In the genomic region with DNA sequence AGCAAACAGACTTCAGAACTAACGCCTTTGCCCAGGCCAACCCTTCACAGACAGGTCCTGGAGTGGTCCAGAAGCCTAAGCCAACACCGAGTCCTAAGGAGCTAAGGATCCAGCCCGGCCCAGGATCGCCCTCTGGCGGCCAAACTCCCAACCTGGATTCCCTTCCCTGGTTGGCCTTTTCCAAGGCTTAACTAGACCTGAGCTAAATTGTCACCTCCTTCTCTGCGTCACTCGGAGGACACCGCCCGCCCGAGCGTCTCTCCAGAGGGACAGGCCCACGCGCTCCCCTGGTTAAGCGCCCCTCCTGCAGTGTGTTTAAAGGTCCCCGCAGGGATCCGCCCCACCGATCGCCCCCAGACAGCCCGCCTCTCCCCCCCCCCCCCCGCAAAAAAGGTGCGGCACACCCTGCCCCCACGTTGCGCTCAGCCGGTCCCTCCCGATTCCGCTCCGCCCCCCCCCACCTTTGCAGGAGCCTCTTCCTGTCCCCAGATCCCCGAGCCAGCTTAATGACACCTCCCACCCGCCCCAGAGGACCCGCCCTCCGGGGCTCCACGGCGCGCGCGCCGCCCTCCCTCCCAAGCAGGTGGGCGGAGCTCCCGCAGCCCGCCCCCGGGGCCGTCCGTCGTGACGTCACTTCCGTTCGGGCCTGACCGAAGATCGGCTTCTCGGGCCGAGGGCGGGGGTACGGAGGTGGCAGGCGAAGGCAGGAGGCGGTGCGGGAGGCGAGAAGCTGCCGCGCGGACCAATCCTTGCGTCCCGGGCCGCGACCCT, we compare ENCODE assay signal across 8 mouse cellular contexts. TPM values are rescaled to one million over a fixed set of nuclear protein-coding genes. Genes with fewer than 3 reads are reported as not detected.
DNase-seq lines count a peak whose midpoint lies in the region; ATAC-seq lines count a peak whose summit lies in the region.

A gene (plus strand): TSS at position 633 of the 771 bp plus-strand sequence.

- H3K27ac ChIP-seq in forebrain, embryonic 11.5 days (ENCODE audit: low read depth, low read length) = peak within 1 kb of the TSS; percentile 86
- H3K27ac ChIP-seq in heart, embryonic 16.5 days (ENCODE audit: low read length) = peak within 1 kb of the TSS; percentile 98
- H3K27ac ChIP-seq in liver, embryonic 15.5 days (replicated peaks) = peak within 1 kb of the TSS; percentile 89
- peak within 1 kb of the TSS; percentile 87 for H3K27ac ChIP-seq in neural tube, embryonic 12.5 days

- DNase-seq in CD8-positive naive resting alpha-beta T cell, adult 2 months (ENCODE audit: low read depth in 2 of 2, low spot score in 2 of 2) = peak; percentile 97 to 98
- peak; percentile 96 for DNase-seq in c-Kit-positive CD71-negative TER-119-negative erythroid progenitor cells, embryonic 14.5 days (ENCODE audit: low read depth)
- peak; percentile 100 for DNase-seq in forebrain, embryonic 11.5 days (ENCODE audit: low spot score)
- peak; percentile 99 to 100 for DNase-seq in kidney, postnatal 36 days
- DNase-seq in telencephalon, adult 2 months (ENCODE audit: low read depth, low spot score) = peak; percentile 96

- peaks cover 4% of the 10 kb centered on the region for H3K36me3 ChIP-seq in forebrain, embryonic 11.5 days (ENCODE audit: control insufficient read depth, insufficient read depth, low read length)
- H3K36me3 ChIP-seq in heart, embryonic 16.5 days (ENCODE audit: control insufficient read depth, insufficient read depth) = peaks cover 21% of the 10 kb centered on the region
- peaks cover 27% of the 10 kb centered on the region for H3K36me3 ChIP-seq in liver, embryonic 15.5 days (replicated peaks)
- peaks cover 33% of the 10 kb centered on the region for H3K36me3 ChIP-seq in neural tube, embryonic 12.5 days

- under 1% methylated on average over 57 of the region's 64 CpGs for WGBS in forebrain, embryonic 11.5 days
- WGBS in heart, embryonic 16.5 days = under 1% methylated on average over 54 of the region's 64 CpGs
- under 1% methylated on average over 61 of the region's 64 CpGs for WGBS in liver, embryonic 15.5 days (ENCODE audit: insufficient replicate concordance)
- under 1% methylated on average over 59 of the region's 64 CpGs for WGBS in neural tube, embryonic 12.5 days

- ATAC-seq in forebrain, embryonic 11.5 days (replicated peaks; ENCODE audit: low FRiP score) = peak; percentile 94
- ATAC-seq in heart, embryonic 16.5 days (replicated peaks; ENCODE audit: extremely low read depth, insufficient read depth, low FRiP score) = peak; percentile 91
- ATAC-seq in liver, embryonic 15.5 days (ENCODE audit: insufficient read depth) = peak; percentile 88
- ATAC-seq in neural tube, embryonic 12.5 days (ENCODE audit: low FRiP score, low read depth) = peak; percentile 94

- H3K4me2 ChIP-seq in forebrain, embryonic 11.5 days (ENCODE audit: low read depth, low read length, severe bottlenecking) = peak within 1 kb of the TSS; percentile 92
- peak within 1 kb of the TSS; percentile 87 for H3K4me2 ChIP-seq in heart, embryonic 16.5 days (ENCODE audit: low read depth, low read length)
- H3K4me2 ChIP-seq in liver, embryonic 15.5 days = peak within 1 kb of the TSS; percentile 90
- peak within 1 kb of the TSS; percentile 92 for H3K4me2 ChIP-seq in neural tube, embryonic 12.5 days (replicated peaks)

- peak within 1 kb of the TSS; percentile 95 for H3K4me3 ChIP-seq in forebrain, embryonic 11.5 days (ENCODE audit: low read depth, low read length)
- H3K4me3 ChIP-seq in heart, embryonic 16.5 days (ENCODE audit: low read length) = peak within 1 kb of the TSS; percentile 98
- H3K4me3 ChIP-seq in liver, embryonic 15.5 days (replicated peaks) = peak within 1 kb of the TSS; percentile 89
- peak within 1 kb of the TSS; percentile 97 for H3K4me3 ChIP-seq in neural tube, embryonic 12.5 days

- H3K9me3 ChIP-seq in forebrain, embryonic 11.5 days (ENCODE audit: control insufficient read depth, low read length) = no peaks in the 10 kb centered on the region
- no peaks in the 10 kb centered on the region for H3K9me3 ChIP-seq in heart, embryonic 16.5 days (replicated peaks; ENCODE audit: control insufficient read depth, low read length)
- H3K9me3 ChIP-seq in liver, embryonic 15.5 days (replicated peaks) = no peaks in the 10 kb centered on the region
- no peaks in the 10 kb centered on the region for H3K9me3 ChIP-seq in neural tube, embryonic 12.5 days

- peaks cover 11% of the 10 kb centered on the region for H3K4me1 ChIP-seq in forebrain, embryonic 11.5 days (replicated peaks; ENCODE audit: control insufficient read depth, insufficient read depth, low read length)
- peaks cover 19% of the 10 kb centered on the region for H3K4me1 ChIP-seq in heart, embryonic 16.5 days (ENCODE audit: control insufficient read depth, insufficient read depth, low read length)
- H3K4me1 ChIP-seq in liver, embryonic 15.5 days (replicated peaks) = peaks cover 34% of the 10 kb centered on the region
- H3K4me1 ChIP-seq in neural tube, embryonic 12.5 days = peaks cover 20% of the 10 kb centered on the region

- H3K9ac ChIP-seq in forebrain, embryonic 11.5 days (ENCODE audit: low read length) = peak within 1 kb of the TSS; percentile 94
- H3K9ac ChIP-seq in heart, embryonic 16.5 days (ENCODE audit: low read length) = peak within 1 kb of the TSS; percentile 99
- peak within 1 kb of the TSS; percentile 92 for H3K9ac ChIP-seq in liver, embryonic 15.5 days
- H3K9ac ChIP-seq in neural tube, embryonic 12.5 days = peak within 1 kb of the TSS; percentile 99

- H3K27me3 ChIP-seq in forebrain, embryonic 11.5 days (ENCODE audit: control insufficient read depth, insufficient read depth, low read length) = no peaks in the 10 kb centered on the region
- H3K27me3 ChIP-seq in heart, embryonic 16.5 days (ENCODE audit: control insufficient read depth, insufficient read depth, low read length) = no peaks in the 10 kb centered on the region
- H3K27me3 ChIP-seq in liver, embryonic 15.5 days = 0 out of 2 replicates have a peak, but pooled peaks cover 2% of the 10 kb centered on the region
- H3K27me3 ChIP-seq in neural tube, embryonic 12.5 days (replicated peaks) = no peaks in the 10 kb centered on the region

RNA-seq across cellular contexts. Expression of the gene that starts here (rescaled TPM):
- polyA plus RNA-seq in forebrain, embryonic 11.5 days (2014; fragmentation: Nextera tagmentation; extraction: Ambion mirVana) = 450 and 480 TPM in 2 replicates
- polyA plus RNA-seq in heart, embryonic 16.5 days (2015; fragmentation: Nextera tagmentation; extraction: Ambion mirVana) = 387 and 398 TPM in 2 replicates
- 119 and 127 TPM in 2 replicates for polyA plus RNA-seq in liver, embryonic 15.5 days (2015; fragmentation: Nextera tagmentation; extraction: Ambion mirVana)
- 546 and 556 TPM in 2 replicates for polyA plus RNA-seq in neural tube, embryonic 12.5 days (2016; fragmentation: Nextera tagmentation; extraction: Ambion mirVana)

Comparison
In these comparisons a context has a peak if more than half of its experiments do, and no peak if none do; other contexts are left out.
1. Peak in every context shown above with its lines: DNase-seq, ATAC-seq, H3K4me3 ChIP-seq and H3K27ac ChIP-seq.